Mouse (Mus musculus): ENCODE measurements around the gene Ring1. TPM values are rescaled to one million over a fixed set of nuclear protein-coding genes. Genes with fewer than 3 reads are reported as not detected.

Gene Ring1
- polyA plus RNA-seq, 1 experiment, result 27.8 TPM

DNA sequence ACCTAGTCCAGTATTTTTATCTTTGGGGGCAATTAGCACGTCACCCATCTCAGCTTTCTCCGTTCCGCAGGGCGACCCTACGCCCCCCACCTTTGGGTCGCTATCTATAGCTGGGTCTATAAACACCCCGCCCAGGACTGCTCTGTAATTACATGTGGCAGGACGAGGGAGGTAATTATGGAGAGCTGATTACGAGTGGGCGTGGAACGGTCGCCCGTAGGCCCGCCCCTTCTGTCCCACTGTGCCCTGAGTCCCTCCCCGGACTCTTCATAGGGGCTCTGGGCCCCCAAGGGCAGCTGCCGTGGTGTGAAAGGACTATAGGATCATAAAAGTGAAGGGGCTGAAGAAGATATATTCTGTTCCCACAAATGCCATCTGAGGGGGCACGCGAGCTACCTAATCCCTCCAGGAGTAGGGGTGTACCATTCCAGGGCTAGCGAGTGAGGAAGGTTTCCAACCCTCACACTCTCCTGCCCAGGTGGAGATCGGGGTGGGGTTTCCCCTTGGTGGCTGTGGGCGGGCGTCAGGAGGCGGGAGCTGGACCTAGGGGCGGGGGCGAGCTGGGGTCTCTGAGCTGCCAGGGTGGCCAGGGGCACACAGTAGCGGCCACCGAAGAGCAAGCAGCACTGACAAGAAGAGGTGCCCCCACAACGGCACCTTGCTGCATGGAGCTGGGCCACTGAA, 14.5 kb upstream of the Ring1 start, which contains the start of gene Col11a2:
Gene Col11a2 (plus strand): TSS at position 560 of the 684 bp plus-strand sequence.
- Histone ChIP-seq H3K4me3 (ENCODE audit: control insufficient read depth, low read depth, low read length) (no peak within 1 kb of the TSS), H3K36me3 (ENCODE audit: control insufficient read depth, insufficient read depth, low read length) (no peaks in the 10 kb centered on the region; the same call in 1 of the 2 replicates), H3K27ac (ENCODE audit: control insufficient read depth, insufficient read depth, low read depth, low read length) (no peak within 1 kb of the TSS), H3K27me3 (ENCODE audit: control insufficient read depth, insufficient read depth, low read length) (no peaks in the 10 kb centered on the region), H3K4me1 (ENCODE audit: control insufficient read depth, insufficient read depth, low read length) (peaks cover 13% of the 10 kb centered on the region)
- no peak for TF ChIP-seq CTCF (IDR thresholded peaks at IDR 0.05; ENCODE audit: control insufficient read depth, insufficient read depth, insufficient replicate concordance, low read depth, low read length)
- no peak for TF ChIP-seq POLR2A (IDR thresholded peaks at IDR 0.05; ENCODE audit: control insufficient read depth, low read depth, low read length)

DNA sequence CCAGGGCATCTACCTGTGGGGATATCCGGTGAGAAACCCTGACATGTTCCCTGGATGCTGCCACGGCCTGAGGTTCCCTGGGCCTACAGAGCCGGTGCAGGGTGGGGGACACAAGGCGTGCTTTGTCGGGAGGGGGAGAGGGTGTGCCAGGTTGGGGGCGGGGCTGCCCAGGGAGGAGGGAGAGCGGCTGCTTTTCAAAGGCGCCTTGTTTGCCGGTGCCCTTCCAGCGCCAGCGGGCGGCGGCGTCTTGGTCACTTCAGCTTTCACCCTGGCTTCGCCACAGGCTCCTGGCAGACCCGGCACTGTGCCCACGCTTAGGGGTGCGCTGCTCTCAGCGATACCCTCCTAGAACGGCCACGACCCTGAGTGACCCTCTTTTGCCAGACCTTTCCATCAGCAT, 14.0 kb upstream of the Ring1 start:
- no peak for TF ChIP-seq CTCF (IDR thresholded peaks at IDR 0.05; ENCODE audit: control insufficient read depth, insufficient read depth, insufficient replicate concordance, low read depth, low read length)
- no peak for TF ChIP-seq POLR2A (IDR thresholded peaks at IDR 0.05; ENCODE audit: control insufficient read depth, low read depth, low read length)
- peaks cover 14% of the 10 kb centered on the region for H3K4me1 ChIP-seq (ENCODE audit: control insufficient read depth, insufficient read depth, low read length)
- no peak overlapping the region for H3K27ac ChIP-seq (ENCODE audit: control insufficient read depth, insufficient read depth, low read depth, low read length)
- H3K4me3 ChIP-seq (ENCODE audit: control insufficient read depth, low read depth, low read length), result no peak overlapping the region
- no peaks in the 10 kb centered on the region for H3K27me3 ChIP-seq (ENCODE audit: control insufficient read depth, insufficient read depth, low read length)
- no peaks in the 10 kb centered on the region; the same call in 1 of the 2 replicates for H3K36me3 ChIP-seq (ENCODE audit: control insufficient read depth, insufficient read depth, low read length)

DNA sequence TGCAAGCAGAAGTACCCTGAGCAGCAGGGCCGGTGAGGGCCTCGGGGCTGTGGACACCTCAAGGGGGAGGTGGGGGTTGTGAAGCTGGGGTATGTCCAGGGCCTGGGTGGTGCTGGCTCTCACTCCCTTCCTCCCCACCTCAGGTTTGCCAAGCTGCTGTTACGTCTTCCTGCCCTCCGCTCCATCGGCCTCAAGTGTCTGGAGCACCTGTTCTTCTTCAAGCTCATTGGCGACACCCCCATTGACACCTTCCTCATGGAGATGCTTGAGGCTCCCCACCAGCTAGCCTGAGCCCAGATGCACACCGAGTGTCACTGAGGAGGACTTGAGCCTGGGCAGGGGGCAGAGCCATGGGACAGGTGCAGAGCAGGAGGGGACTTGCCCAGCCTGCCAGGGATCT, 12.8 kb upstream of the Ring1 start:
- no peak overlapping the region for H3K27ac ChIP-seq (ENCODE audit: control insufficient read depth, insufficient read depth, low read depth, low read length)
- H3K36me3 ChIP-seq (ENCODE audit: control insufficient read depth, insufficient read depth, low read length), result no peaks in the 10 kb centered on the region; the same call in 1 of the 2 replicates
- no peak overlapping the region for H3K4me3 ChIP-seq (ENCODE audit: control insufficient read depth, low read depth, low read length)
- H3K27me3 ChIP-seq (ENCODE audit: control insufficient read depth, insufficient read depth, low read length), result no peaks in the 10 kb centered on the region
- peaks cover 24% of the 10 kb centered on the region for H3K4me1 ChIP-seq (ENCODE audit: control insufficient read depth, insufficient read depth, low read length)
- TF ChIP-seq CTCF (IDR thresholded peaks at IDR 0.05; ENCODE audit: control insufficient read depth, insufficient read depth, insufficient replicate concordance, low read depth, low read length) (no peak), POLR2A (IDR thresholded peaks at IDR 0.05; ENCODE audit: control insufficient read depth, low read depth, low read length) (no peak)

- Histone ChIP-seq H3K27me3 (ENCODE audit: control insufficient read depth, insufficient read depth, low read length) (no peaks in the 10 kb centered on the region), H3K4me3 (ENCODE audit: control insufficient read depth, low read depth, low read length) (no peak overlapping the region), H3K27ac (ENCODE audit: control insufficient read depth, insufficient read depth, low read depth, low read length) (no peak overlapping the region), H3K36me3 (ENCODE audit: control insufficient read depth, insufficient read depth, low read length) (no peaks in the 10 kb centered on the region; the same call in 1 of the 2 replicates), H3K4me1 (ENCODE audit: control insufficient read depth, insufficient read depth, low read length) (peaks cover 24% of the 10 kb centered on the region)
- TF ChIP-seq POLR2A (IDR thresholded peaks at IDR 0.05; ENCODE audit: control insufficient read depth, low read depth, low read length) (no peak), CTCF (IDR thresholded peaks at IDR 0.05; ENCODE audit: control insufficient read depth, insufficient read depth, insufficient replicate concordance, low read depth, low read length) (no peak)
Measured at GRCm38 (mm10) chr17:34036647-34037046, 12.2 kb upstream of the Ring1 start.

GRCm38 (mm10) chr17:34035517-34035916, 11.0 kb upstream of the Ring1 start:
- no peak overlapping the region for H3K4me3 ChIP-seq (ENCODE audit: control insufficient read depth, low read depth, low read length)
- H3K36me3 ChIP-seq (ENCODE audit: control insufficient read depth, insufficient read depth, low read length), result no peaks in the 10 kb centered on the region; the same call in 1 of the 2 replicates

GRCm38 (mm10) chr17:34034064-34034463, 9.6 kb upstream of the Ring1 start:
- no peak overlapping the region for H3K27ac ChIP-seq (ENCODE audit: control insufficient read depth, insufficient read depth, low read depth, low read length)
- TF ChIP-seq POLR2A (IDR thresholded peaks at IDR 0.05; ENCODE audit: control insufficient read depth, low read depth, low read length) (peak; percentile 31; the same call in 1 of the 2 replicates), CTCF (IDR thresholded peaks at IDR 0.05; ENCODE audit: control insufficient read depth, insufficient read depth, insufficient replicate concordance, low read depth, low read length) (peak; percentile 50; the same call in 1 of the 2 replicates)
- H3K4me1 ChIP-seq (ENCODE audit: control insufficient read depth, insufficient read depth, low read length), result peaks cover 23% of the 10 kb centered on the region
- H3K27me3 ChIP-seq (ENCODE audit: control insufficient read depth, insufficient read depth, low read length), result no peaks in the 10 kb centered on the region
- no peak overlapping the region for H3K4me3 ChIP-seq (ENCODE audit: control insufficient read depth, low read depth, low read length)
- H3K36me3 ChIP-seq (ENCODE audit: control insufficient read depth, insufficient read depth, low read length), result no peaks in the 10 kb centered on the region; the same call in 1 of the 2 replicates

More at GRCm38 (mm10) chr17:34035517-34035916, 11.0 kb upstream of the Ring1 start:
- no peaks in the 10 kb centered on the region for H3K27me3 ChIP-seq (ENCODE audit: control insufficient read depth, insufficient read depth, low read length)
- no peak for TF ChIP-seq POLR2A (IDR thresholded peaks at IDR 0.05; ENCODE audit: control insufficient read depth, low read depth, low read length)
- no peak for TF ChIP-seq CTCF (IDR thresholded peaks at IDR 0.05; ENCODE audit: control insufficient read depth, insufficient read depth, insufficient replicate concordance, low read depth, low read length)
- H3K27ac ChIP-seq (ENCODE audit: control insufficient read depth, insufficient read depth, low read depth, low read length), result no peak overlapping the region
- peaks cover 28% of the 10 kb centered on the region for H3K4me1 ChIP-seq (ENCODE audit: control insufficient read depth, insufficient read depth, low read length)

GRCm38 (mm10) chr17:34033441-34033840, 9.0 kb upstream of the Ring1 start:
- no peak overlapping the region for H3K27ac ChIP-seq (ENCODE audit: control insufficient read depth, insufficient read depth, low read depth, low read length)
- peaks cover 17% of the 10 kb centered on the region for H3K4me1 ChIP-seq (ENCODE audit: control insufficient read depth, insufficient read depth, low read length)
- H3K36me3 ChIP-seq (ENCODE audit: control insufficient read depth, insufficient read depth, low read length), result no peaks in the 10 kb centered on the region; the same call in 1 of the 2 replicates
- no peaks in the 10 kb centered on the region for H3K27me3 ChIP-seq (ENCODE audit: control insufficient read depth, insufficient read depth, low read length)
- TF ChIP-seq POLR2A (IDR thresholded peaks at IDR 0.05; ENCODE audit: control insufficient read depth, low read depth, low read length) (no peak), CTCF (IDR thresholded peaks at IDR 0.05; ENCODE audit: control insufficient read depth, insufficient read depth, insufficient replicate concordance, low read depth, low read length) (no peak)
- H3K4me3 ChIP-seq (ENCODE audit: control insufficient read depth, low read depth, low read length), result peak overlapping the region; percentile 82; the same call in 1 of the 2 replicates
